Comparison of ENCODE assay signal across 8 mouse cellular contexts in genomic region chr6:90606538-90606937, GRCm38 (mm10). TPM values are rescaled to one million over a fixed set of nuclear protein-coding genes. Genes with fewer than 3 reads are reported as not detected.
A peak's percentile ranks its signal among the peaks of the same experiment; 100 is the strongest.
DNase-seq lines count a peak whose midpoint lies in the region; ATAC-seq lines count a peak whose summit lies in the region.

No protein-coding gene starts in this region.

- intact Hi-C loops in left cerebral cortex, postnatal 4 days (cut with DNase I), result loop anchor here (5.0 kb wide), 1 partner anchor 121 kb away; no protein-coding TSS in a partner anchor

- DNase-seq in left cerebral cortex, adult 18-20 months (ENCODE audit: low spot score in 2 of 2), result peak; percentile 53 to 62
- no peak for DNase-seq in left cerebral cortex, adult 11 months (ENCODE audit: low spot score)
- peak; percentile 83 for DNase-seq in embryo, embryonic 11 days
- DNase-seq in heart, postnatal 4 days, result peak; percentile 76
- DNase-seq in left cerebral cortex, postnatal 4 days, result peak; percentile 68
- DNase-seq in natural killer cell, adult 2 months (ENCODE audit: low spot score in 2 of 2), result peak; percentile 54 to 71
- DNase-seq in thymus, postnatal 10 days (ENCODE audit: low spot score in 2 of 2), result peak; percentile 38 to 73

- peak; percentile 55 for ATAC-seq in activated CD4-positive, CD25-positive, alpha-beta regulatory T cell, adult 4 months

RNA-seq across cellular contexts. Expression of gene Slc41a3, which starts 2.0 kb away (rescaled TPM):
- total RNA-seq in left cerebral cortex, adult 18-20 months (2021), result 1 to 10 TPM; 4.4 to 5.0 TPM
- polyA plus RNA-seq in activated CD4-positive, CD25-positive, alpha-beta regulatory T cell, adult 4 months (2017; shearing (Covaris generic)), result 1 to 10 TPM; 5.3 to 5.8 TPM
- 10 to 100 TPM; 19.4 to 19.8 TPM for total RNA-seq in heart, postnatal 4 days (2021)
- total RNA-seq in left cerebral cortex, postnatal 4 days (2021), result 1 to 10 TPM; 4.9 to 5.9 TPM
